Mouse (Mus musculus) lung, adult 2 months (tissue): ENCODE measurements around the gene Selp.

Experiments
- CTCF ChIP-seq: fragments of 200-500 bp; IDR thresholded peaks from 2 replicates; pipeline ENCODE4 v1.5.1; 2011; ENCODE audit warnings: mild to moderate bottlenecking, low read length, control low read depth; ENCODE audit not compliant: insufficient read depth
- POLR2A ChIP-seq: fragments of 200-500 bp; IDR thresholded peaks from 2 replicates; pipeline ENCODE4 v1.6.1; 2011; ENCODE audit warnings: low read depth, mild to moderate bottlenecking, control low read depth, low read length, borderline replicate concordance; ENCODE audit errors: extremely low read depth

GRCm38 (mm10) chr1:164152836-164153235, 37.8 kb downstream of the Selp start:
- TF ChIP-seq CTCF (no peak), POLR2A (no peak)
